Mouse (Mus musculus) right cerebral cortex, postnatal 10 days (tissue): ENCODE data around the gene Setd6.
A peak's percentile ranks its signal among the peaks of the same experiment; 100 is the strongest.

ENCODE experiments used
- DNase-seq, 2 experiments: peaks; one replicate each; pipeline ENCODE4 v3.0.0; 2021; ENCODE audit warnings: low spot score in 2 of 2

Setd6 gene

DNA sequence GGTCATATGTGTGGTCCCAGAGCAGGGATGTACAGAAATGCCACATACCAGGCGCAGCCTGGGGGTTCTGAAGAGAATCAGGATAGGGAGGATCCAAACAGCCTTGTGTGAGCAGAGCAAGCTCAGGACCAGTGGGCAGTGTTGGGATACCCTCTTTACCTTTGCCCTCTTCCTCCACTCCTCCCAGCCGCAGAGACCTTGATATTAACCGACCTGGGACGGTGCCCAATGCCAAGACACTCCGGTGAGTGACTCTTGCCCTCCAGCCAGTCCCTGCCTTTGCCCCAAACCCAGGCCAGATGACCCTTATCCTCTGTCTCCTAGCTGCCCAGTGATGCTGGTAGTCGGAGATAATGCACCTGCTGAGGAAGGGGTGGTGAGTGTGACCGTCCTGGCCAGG lies 6.1 kb upstream of the Setd6 start:
- peak; percentile 28 to 30 for DNase-seq

DNA sequence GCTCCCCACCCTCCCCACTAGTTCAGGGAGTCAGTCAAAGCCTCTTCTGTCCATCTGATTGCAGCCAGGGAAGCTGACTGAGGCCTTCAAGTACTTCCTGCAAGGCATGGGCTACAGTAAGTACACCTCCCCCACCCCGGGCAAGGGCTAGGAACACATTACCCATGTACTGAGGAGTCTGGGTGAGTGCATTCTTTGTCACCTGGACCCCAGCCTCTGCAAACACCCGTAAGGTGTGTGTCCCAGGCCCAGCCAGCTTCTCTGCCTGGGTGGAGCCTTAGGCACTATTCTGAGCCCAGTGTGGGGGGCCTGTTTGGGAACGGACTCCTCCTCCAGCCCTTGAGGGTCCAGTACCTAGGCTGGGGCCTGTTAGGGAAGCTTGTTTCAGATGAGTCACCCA lies 4.7 kb upstream of the Setd6 start:
- peak; percentile 30 to 33 for DNase-seq

DNA sequence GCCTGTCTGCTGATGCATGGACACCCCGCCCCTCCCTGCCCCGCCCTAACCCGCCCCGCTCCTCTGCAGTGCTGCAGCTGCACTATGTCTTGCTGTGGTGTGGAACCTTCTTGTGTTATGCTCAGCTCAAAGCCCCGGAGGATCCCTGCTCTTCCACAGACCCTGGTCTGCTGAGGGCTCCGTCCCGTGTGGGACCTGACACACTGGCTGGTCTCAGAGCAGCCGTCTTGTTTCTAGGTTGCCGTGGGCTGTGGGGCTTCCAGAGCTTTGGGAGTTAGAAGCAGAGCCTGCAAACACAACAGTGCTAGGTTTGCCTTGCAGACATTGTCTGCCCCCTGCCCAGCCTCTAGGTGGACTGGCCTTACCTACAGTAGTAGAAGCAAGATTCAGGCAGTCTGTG lies 3.3 kb upstream of the Setd6 start:
- peak; percentile 19 to 33 for DNase-seq

DNA sequence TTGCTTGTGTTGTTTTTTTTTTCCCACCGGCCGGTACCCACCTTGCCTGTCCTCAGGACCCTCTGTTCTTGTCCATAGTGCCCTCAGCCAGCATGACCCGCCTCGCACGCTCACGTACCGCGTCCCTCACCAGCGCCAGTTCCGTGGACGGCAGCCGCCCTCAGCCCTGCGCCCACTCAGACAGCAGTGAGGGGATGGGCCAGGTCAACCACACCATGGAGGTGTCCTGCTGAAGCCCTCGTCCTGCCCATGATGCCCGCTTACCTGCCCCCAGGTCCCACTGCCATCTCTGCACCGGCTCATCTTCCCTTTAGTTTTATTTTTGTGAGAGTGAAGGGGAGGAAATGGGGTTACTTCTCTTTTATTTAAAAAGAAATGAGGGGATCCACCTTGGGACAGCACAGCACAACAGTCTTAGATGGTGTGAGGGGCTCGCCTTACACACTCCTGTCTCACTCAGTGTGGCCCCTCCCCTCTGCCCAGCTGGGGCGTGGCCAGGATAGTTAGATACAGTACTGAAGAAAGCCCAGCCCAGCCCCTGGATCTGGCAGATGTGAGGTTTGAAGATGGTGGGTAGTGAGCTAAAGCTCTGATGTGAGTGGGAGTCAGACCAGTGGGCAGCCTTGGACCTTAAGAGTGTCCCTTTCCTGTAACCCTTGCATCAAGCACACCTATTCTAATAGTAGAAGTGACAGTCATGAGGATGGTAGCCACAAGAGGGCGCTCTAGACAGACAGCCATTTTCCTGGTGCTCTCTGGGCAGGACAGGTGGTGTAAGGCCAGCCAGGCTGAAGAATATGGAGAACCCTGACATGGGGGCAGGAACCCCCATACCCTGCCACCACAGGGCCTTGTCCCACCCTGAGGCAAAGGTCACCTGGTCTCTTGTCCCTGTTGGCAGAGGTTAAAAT lies 2.3 kb upstream of the Setd6 start:
- peak; percentile 68 to 71 for DNase-seq

DNA sequence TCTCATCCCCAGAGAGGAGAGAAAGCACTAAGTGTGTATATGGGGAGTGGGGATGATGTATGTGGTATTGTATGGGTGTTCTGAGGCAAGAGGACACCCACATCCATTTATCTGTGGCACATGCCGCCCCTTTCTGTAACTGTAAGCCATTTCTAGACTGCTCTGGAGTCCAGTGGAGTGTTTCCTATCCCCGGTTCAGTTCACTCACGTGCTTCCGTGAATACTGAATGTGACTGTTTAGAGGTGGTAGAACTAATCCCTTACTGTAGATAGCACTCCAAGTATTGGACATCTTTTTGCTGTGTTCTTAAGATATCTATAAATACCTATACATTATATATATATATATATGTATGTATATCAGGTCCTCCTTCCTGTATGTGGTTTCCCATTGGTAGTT lies 1.3 kb upstream of the Setd6 start:
- peak in 1 of 2 experiments; percentile 29 for DNase-seq

DNA sequence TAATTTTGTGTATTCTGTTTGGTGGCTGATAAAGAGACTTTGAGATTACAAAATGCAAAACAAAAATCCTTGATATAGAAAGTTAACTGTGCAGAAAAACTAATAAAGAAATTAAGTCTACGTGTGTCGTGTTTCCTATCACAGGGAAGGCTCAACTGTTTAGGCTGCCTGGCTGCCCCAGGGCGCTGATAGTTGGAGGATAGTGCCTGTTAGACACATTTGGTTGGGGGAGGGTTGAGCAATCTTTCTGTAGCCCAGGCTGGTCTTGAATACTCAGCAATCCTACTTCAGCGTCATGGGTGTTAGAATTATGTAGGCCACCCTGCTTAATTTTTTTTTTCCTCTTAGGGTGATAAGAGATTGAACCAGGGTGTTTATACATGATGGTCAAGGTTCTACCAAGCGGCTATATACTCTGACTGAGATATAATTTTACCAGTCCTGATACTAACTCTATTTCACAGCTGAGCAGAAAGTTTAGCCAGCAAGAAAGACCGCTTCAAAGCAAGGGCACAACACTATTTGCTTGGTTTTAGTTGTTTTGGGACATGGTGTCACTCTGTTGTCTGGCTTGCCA lies 756 bp upstream of the Setd6 start:
- peak in 1 of 2 experiments; percentile 40 for DNase-seq

DNA sequence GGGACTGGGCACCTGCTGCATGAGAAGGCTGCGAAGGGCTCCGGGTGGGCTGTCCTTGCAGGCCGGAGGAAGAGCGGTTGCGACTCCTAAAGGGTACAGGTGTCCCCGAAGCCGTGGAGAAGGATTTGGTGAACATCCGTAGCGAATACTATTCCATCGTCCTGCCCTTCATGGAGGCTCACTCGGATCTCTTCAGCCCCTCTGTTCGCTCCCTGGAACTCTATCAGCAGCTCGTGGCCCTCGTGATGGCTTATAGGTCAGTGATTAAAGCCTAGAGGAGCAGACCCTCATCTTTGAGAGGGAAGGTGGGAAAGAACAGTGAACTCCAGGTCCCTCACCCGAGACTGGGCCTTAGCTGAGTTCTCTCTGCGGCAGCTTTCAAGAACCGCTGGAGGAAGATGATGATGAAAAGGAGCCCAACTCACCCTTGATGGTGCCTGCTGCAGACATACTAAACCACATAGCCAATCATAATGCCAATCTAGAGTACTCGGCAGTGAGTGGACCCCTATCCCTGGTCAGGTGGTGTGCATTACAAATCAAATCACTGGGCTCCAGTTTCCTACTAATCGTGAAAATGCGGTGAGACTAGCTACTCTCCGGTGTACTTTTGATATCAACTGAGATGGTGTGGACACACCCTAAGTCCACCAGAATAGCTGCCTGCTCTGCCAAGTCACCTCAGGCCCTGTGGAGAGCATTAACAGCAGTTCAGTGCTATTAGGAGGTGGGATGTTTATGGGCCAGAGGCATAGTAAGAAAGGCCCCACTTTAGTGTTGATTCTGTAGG lies 1.1 kb downstream of the Setd6 start:
- DNase-seq = peak in 1 of 2 experiments; percentile 54

DNA sequence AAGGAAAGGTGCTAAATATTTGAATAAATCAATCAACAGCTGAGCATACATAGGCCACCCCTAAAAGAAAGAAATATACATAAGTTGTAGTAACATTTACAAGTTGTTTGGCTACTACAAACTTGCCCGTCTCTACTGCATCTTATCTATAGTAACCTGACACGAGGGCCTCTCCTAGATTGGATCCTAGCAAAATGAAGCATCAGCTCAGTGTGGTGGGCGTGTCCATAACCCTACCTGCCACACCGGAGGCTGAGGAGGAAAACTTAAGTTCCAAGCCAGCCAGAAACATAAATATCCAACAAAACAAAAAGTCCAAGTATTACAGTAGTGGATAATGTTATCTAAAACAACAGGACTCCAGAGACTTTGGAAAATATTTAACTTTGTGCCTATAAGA lies 11.9 kb downstream of the Setd6 start:
- DNase-seq = no peak

DNA sequence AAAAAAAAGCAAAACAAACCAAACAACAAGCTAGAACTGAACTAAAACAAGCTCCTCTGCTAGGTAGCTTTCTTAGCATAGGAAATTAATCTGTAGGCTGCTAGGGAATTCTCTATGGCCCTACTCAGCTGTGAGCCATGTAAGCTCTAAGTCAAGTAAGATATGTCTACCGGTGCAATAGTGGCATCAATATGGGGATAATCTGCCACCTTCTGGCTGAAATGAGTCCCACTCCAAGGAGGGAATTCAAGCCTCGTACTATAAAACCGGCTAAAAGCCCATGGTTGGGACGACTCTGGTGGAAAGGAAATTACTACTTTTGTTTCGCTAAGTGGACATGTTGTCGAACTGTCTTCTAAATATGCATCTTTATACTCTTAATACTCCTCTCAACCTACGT lies 22.9 kb downstream of the Setd6 start:
- peak in 1 of 2 experiments; percentile 30 for DNase-seq

DNA sequence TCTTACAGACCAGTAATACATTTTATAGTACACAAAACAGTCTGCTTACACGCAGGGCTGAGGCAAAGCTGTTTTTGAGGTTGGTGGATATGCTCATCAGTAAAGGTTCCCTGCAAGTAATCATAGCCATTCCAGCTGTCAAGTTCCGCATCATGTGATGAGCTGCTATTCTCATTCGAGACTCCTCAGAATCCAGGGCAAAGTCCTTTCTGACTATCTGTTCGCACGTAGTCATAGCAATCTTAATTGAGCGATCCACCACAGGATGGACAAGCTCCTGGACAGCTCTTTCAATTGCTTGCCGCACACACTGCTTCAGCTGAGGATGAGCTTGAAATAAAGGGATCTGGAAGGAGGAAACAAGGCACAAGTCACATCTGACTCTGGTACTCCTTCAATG lies 26.1 kb downstream of the Setd6 start:
- DNase-seq = no peak

DNA sequence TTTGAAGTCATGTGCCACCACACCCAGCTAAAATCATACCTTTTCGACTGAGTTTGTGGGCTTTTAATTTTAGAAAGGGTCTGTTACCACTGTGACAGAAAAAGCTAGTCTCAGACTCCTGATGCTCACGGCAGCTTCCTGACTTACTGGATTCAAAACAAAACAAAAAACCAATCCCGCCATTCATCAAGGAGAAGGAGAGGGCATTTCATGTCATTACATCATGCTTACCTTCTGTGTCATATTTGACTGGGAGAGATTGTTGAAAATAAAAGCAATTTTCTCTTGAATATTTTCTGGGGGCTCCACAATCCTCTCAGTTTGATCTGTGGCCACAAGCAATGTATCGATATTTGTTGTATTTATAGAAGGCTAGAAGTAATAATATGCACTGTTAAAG lies 32.3 kb downstream of the Setd6 start:
- DNase-seq = no peak

DNA sequence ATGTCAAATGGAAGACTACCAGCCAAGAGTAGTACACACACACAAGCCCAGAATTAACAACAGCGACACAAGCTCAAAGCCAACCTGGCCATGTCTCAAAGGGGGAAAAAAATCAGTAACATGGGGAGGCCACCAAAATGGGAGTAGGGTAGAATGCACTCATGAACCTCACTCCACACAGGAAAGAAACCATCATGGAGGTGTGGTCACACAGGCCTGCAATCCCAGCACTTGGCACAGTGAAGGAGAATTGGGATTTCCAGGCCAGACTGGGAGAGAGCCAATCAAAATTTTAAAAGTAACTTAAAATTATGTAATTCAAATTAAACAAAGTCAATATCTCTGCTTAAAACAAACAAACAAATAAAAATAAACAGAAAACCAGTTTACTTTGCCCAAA lies 36.2 kb downstream of the Setd6 start:
- no peak for DNase-seq

DNA sequence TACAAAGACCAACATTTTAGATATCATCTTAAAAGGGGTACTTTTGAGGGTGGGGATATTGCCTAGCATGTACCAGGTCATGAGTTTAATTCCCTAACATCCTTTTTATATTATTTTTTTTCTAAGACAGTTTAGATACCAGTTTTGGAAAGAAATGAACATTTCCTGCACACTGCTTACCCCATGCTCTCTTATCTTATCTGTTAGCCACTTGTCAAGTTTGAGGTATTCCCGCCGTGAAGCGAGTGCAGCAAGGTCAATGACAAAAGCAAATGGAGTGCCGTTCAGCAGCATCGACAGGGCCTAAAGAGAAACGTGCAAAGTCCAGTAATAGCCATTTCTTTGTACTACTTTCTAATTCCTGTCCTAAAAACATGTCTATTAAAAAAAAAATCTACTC lies 44.6 kb downstream of the Setd6 start:
- no peak for DNase-seq

DNA sequence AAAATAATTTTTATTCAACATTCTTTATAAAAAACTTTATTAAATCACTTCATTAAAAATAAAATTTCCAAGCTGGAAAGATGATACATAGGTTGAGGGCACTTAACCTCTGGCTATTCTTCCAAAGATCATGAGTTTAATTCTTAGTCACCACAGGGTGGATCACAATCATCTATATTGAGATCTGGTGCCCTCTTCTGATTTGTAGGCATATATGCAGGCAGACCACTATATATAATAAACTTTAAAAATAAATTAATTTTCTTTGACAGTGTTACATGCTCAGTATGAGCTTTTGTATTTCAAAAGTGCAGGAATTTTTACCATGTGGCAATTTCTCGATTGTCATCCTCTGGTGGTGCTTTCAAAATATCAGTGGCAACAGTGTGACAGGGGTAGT lies 48.5 kb downstream of the Setd6 start:
- DNase-seq = no peak
